ENCODE assay signal across 16 mouse cellular contexts in the genomic region with DNA sequence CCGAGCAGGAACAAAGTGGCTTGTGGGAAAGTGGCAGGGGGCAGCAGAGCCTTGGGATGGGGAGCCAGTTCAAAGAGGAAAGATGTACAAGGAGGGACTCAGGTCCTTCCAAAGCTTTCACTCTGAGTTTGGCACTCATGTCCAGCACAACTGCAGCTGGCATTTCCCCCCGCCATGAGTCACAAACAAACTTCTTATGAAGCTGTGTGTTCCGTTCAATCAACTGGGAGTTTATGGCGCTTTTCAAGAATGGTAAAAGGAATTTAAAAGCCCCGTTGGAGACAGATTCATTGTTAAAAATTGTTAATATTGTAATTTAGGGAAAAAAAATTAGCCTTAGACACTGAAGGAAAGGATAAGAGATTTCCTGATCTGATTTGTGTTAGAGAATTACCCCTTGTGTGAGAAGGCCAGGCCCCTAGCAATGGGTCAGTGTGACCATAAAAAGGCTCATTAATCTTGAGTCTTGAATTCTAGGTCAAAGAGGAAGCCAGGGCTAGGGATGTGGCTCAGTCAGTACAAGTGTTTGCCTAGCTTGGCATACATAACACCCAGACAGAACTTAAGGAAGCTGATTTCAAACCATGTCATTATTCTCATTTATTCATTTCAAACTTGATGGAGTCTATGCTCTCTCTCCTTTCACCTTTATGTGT.
DNase-seq lines count a peak whose midpoint lies in the region; ATAC-seq and TF ChIP-seq lines count a peak whose summit lies in the region.
"Had no signal": no experiment of that assay in that cellular context is flagged by ENCODE, and none has a peak within 500 bp of the region (broad histone marks: within the 10 kb centered on the region; RNA-seq: fewer than 3 reads in every experiment).

No protein-coding gene starts in this region.

- no peak overlapping the region for H3K4me2 ChIP-seq in forebrain, embryonic 15.5 days (replicated peaks)
- no peak overlapping the region for H3K4me2 ChIP-seq in forebrain, embryonic 14.5 days (ENCODE audit: low read length)
- H3K4me2 ChIP-seq in lung, embryonic 14.5 days, result peak overlapping the region; percentile 7; the same call in 1 of the 2 replicates
- H3K4me2 ChIP-seq: intestine, embryonic 15.5 days; midbrain, embryonic 15.5 days; neural tube, embryonic 13.5 days had no signal

- ATAC-seq in forebrain, embryonic 15.5 days (replicated peaks), result no peak
- no peak for ATAC-seq in forebrain, embryonic 14.5 days
- ATAC-seq in lung, embryonic 14.5 days (ENCODE audit: insufficient read depth), result no peak; the same call in 1 of the 2 replicates
- ATAC-seq: activated CD4-positive, CD25-positive, alpha-beta regulatory T cell, adult 4 months; midbrain, embryonic 15.5 days had no signal

- 55% methylated on average over 5 of the region's 5 CpGs for WGBS in forebrain, embryonic 15.5 days
- WGBS in forebrain, embryonic 14.5 days, result 63% methylated on average over 5 of the region's 5 CpGs
- 28% methylated on average over 5 of the region's 5 CpGs for WGBS in lung, embryonic 14.5 days
- 37% methylated on average over 5 of the region's 5 CpGs for WGBS in lung, adult 2 months
- 79% methylated on average over 5 of the region's 5 CpGs for WGBS in thymus, adult 2 months

- 0 out of 2 replicates have a peak overlapping the region, but pooled peaks have one; percentile 9 for H3K27ac ChIP-seq in forebrain, embryonic 15.5 days (replicated peaks)
- no peak overlapping the region for H3K27ac ChIP-seq in forebrain, embryonic 14.5 days (ENCODE audit: low read depth, low read length)
- no peak overlapping the region for H3K27ac ChIP-seq in lung, embryonic 14.5 days (ENCODE audit: low read depth)
- no peak overlapping the region for H3K27ac ChIP-seq in thymus, adult 2 months (ENCODE audit: control insufficient read depth, insufficient read depth, low read length)
- H3K27ac ChIP-seq: intestine, embryonic 15.5 days; midbrain, embryonic 15.5 days; neural tube, embryonic 13.5 days had no signal

- H3K27me3 ChIP-seq in forebrain, embryonic 15.5 days, result no peaks in the 10 kb centered on the region
- no peaks in the 10 kb centered on the region for H3K27me3 ChIP-seq in forebrain, embryonic 14.5 days (replicated peaks; ENCODE audit: control insufficient read depth, insufficient read depth, low read length)
- H3K27me3 ChIP-seq in lung, embryonic 14.5 days (ENCODE audit: insufficient read depth, low read length), result no peaks in the 10 kb centered on the region
- no peaks in the 10 kb centered on the region for H3K27me3 ChIP-seq in thymus, adult 2 months (ENCODE audit: control insufficient read depth, insufficient read depth, low read length)
- H3K27me3 ChIP-seq: intestine, embryonic 15.5 days; midbrain, embryonic 15.5 days; neural tube, embryonic 13.5 days had no signal

- H3K4me1 ChIP-seq in forebrain, embryonic 15.5 days, result peaks cover 20% of the 10 kb centered on the region
- peaks cover 8% of the 10 kb centered on the region; the same call in 1 of the 2 replicates for H3K4me1 ChIP-seq in forebrain, embryonic 14.5 days (ENCODE audit: control insufficient read depth, insufficient read depth, low read length)
- H3K4me1 ChIP-seq in lung, embryonic 14.5 days (ENCODE audit: insufficient read depth), result peaks cover 8% of the 10 kb centered on the region
- H3K4me1 ChIP-seq in lung, adult 2 months (ENCODE audit: control insufficient read depth, insufficient read depth, low read length), result no peaks in the 10 kb centered on the region; the same call in 1 of the 2 replicates
- no peaks in the 10 kb centered on the region for H3K4me1 ChIP-seq in thymus, adult 2 months (replicated peaks; ENCODE audit: control insufficient read depth, insufficient read depth, low read length)

- peak; percentile 28 for TF ChIP-seq CTCF in lung, embryonic 14.5 days (IDR thresholded peaks at IDR 0.05; ENCODE audit: low read depth)
- no peak for TF ChIP-seq CTCF in lung, adult 2 months (IDR thresholded peaks at IDR 0.05; ENCODE audit: insufficient read depth, low read length)
- no peak for TF ChIP-seq CTCF in thymus, adult 2 months (IDR thresholded peaks at IDR 0.05; ENCODE audit: borderline replicate concordance, control insufficient read depth, extremely low read depth, insufficient read depth, low read length, poor library complexity)

- H3K36me3 ChIP-seq in forebrain, embryonic 15.5 days, result 0 out of 2 replicates have a peak, but pooled peaks cover 3% of the 10 kb centered on the region
- no peaks in the 10 kb centered on the region for H3K36me3 ChIP-seq in forebrain, embryonic 14.5 days (ENCODE audit: control insufficient read depth, insufficient read depth, low read length)
- H3K36me3 ChIP-seq in lung, embryonic 14.5 days (ENCODE audit: insufficient read depth), result no peaks in the 10 kb centered on the region
- H3K36me3 ChIP-seq in thymus, adult 2 months (ENCODE audit: control insufficient read depth, insufficient read depth, low read length), result no peaks in the 10 kb centered on the region
- H3K36me3 ChIP-seq: intestine, embryonic 15.5 days; midbrain, embryonic 15.5 days had no signal

- no peak overlapping the region for H3K4me3 ChIP-seq in forebrain, embryonic 15.5 days
- H3K4me3 ChIP-seq in forebrain, embryonic 14.5 days (ENCODE audit: low read depth, low read length), result no peak overlapping the region
- no peak overlapping the region for H3K4me3 ChIP-seq in lung, embryonic 14.5 days (ENCODE audit: low read depth, low read length)
- H3K4me3 ChIP-seq in lung, adult 2 months (replicated peaks; ENCODE audit: extremely low read depth, low read depth, low read length), result no peak overlapping the region
- no peak overlapping the region for H3K4me3 ChIP-seq in thymus, adult 2 months (ENCODE audit: control insufficient read depth, insufficient read depth, low read length)
- H3K4me3 ChIP-seq: erythroblast, embryonic 14.5 days; intestine, embryonic 15.5 days; midbrain, embryonic 15.5 days; neural tube, embryonic 13.5 days had no signal

- no peak for DNase-seq in forebrain, embryonic 14.5 days (ENCODE audit: low spot score)
- DNase-seq in lung, embryonic 14.5 days, result no peak
- no peak for DNase-seq in lung, adult 2 months
- peak; percentile 37 to 44 for DNase-seq in kidney, postnatal 4 days
- DNase-seq in lung, postnatal 36 days, result peak; percentile 22
- no peak for DNase-seq in thymus, adult 2 months
- no peak for DNase-seq in cerebellum, adult 9-10 months
- DNase-seq: heart, adult 11 months; liver; right cerebral cortex, adult 18-20 months had no signal

- no peak for TF ChIP-seq POLR2A in lung, adult 2 months (IDR thresholded peaks at IDR 0.05; ENCODE audit: borderline replicate concordance, extremely low read depth, low read depth, low read length)
- no peak for TF ChIP-seq POLR2A in thymus, adult 2 months (IDR thresholded peaks at IDR 0.05; ENCODE audit: control insufficient read depth, extremely low read depth, insufficient read depth, low read length, poor library complexity)

- no peaks in the 10 kb centered on the region for H3K9me3 ChIP-seq in forebrain, embryonic 15.5 days
- H3K9me3 ChIP-seq in forebrain, embryonic 14.5 days (replicated peaks; ENCODE audit: control insufficient read depth, low read length), result no peaks in the 10 kb centered on the region
- no peaks in the 10 kb centered on the region for H3K9me3 ChIP-seq in lung, embryonic 14.5 days (ENCODE audit: low read depth, low read length)
- H3K9me3 ChIP-seq: intestine, embryonic 15.5 days; midbrain, embryonic 15.5 days; neural tube, embryonic 13.5 days had no signal

- no peak overlapping the region for H3K9ac ChIP-seq in forebrain, embryonic 15.5 days (replicated peaks)
- H3K9ac ChIP-seq in forebrain, embryonic 14.5 days (ENCODE audit: low read length), result no peak overlapping the region
- no peak overlapping the region for H3K9ac ChIP-seq in lung, embryonic 14.5 days
- H3K9ac ChIP-seq: intestine, embryonic 15.5 days; midbrain, embryonic 15.5 days; neural tube, embryonic 13.5 days had no signal

Comparison
In these comparisons a context has a peak if more than half of its experiments do, and no peak if none do; other contexts are left out.
1. DNase-seq: peak in kidney, postnatal 4 days (2 of 2) and lung, postnatal 36 days (single experiment); none in forebrain, embryonic 14.5 days (single experiment), lung, embryonic 14.5 days (single experiment), lung, adult 2 months (single experiment), thymus, adult 2 months (single experiment) and cerebellum, adult 9-10 months (single experiment).